Mouse (Mus musculus): Measurements from ENCODE around the gene Ccdc24.

The Ccdc24 gene

GRCm38 (mm10) chr4:117890750-117891149 lies 18.4 kb upstream of the Ccdc24 start:
- no peak for DNase-seq

DNA sequence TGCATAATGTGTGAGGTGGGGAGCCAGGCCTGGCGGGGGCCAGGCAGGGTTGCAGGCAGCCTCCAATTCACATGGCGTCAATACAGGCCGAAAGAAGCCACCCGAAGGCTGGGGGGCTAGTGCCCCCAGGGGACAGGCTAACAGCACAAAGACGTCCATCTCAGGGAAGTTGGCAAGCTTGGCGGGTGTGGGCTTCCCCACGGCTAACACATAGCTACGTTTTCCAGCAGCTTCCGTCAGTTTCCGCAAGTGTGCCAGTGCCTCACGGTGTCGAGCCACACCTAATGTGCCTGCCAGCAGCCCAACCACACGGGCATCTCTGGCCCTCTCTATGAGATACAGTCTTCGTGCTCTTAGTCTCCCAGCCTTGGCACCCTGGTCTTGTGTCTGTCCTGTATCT lies 17.7 kb upstream of the Ccdc24 start:
- no peak for DNase-seq

- DNase-seq: no peak
Observed at GRCm38 (mm10) chr4:117889471-117889870, 17.1 kb upstream of the Ccdc24 start.

DNA sequence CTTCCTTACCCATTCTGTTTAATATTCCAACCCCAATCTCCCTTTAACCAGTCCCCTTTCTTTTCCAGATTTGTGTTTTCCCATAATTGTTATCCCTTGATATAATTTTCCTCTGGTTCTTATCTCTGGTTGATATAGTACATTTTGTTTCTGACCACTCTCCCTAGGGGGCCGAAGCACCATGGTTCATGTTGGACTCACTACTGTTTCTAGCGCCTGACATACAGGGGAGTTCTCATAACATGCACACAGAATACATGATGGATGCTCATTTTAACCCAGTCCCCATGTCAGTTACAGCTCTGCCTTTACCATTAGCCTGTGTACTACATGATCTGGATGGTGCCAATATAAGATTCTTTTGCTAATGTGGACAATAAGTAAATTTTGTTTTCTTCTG lies 15.6 kb upstream of the Ccdc24 start:
- no peak for DNase-seq

- peak; percentile 98 for DNase-seq
Observed at GRCm38 (mm10) chr4:117887133-117887532, 14.8 kb upstream of the Ccdc24 start, which contains the start of gene Atp6v0b. TSS of gene Atp6v0b (minus strand) at chr4:117887333.

- DNase-seq: peak in 1 of 2 experiments; percentile 71
Observed at GRCm38 (mm10) chr4:117886644-117887043, 14.3 kb upstream of the Ccdc24 start.

- no peak for DNase-seq
Observed at GRCm38 (mm10) chr4:117885994-117886393, 13.6 kb upstream of the Ccdc24 start.

DNA sequence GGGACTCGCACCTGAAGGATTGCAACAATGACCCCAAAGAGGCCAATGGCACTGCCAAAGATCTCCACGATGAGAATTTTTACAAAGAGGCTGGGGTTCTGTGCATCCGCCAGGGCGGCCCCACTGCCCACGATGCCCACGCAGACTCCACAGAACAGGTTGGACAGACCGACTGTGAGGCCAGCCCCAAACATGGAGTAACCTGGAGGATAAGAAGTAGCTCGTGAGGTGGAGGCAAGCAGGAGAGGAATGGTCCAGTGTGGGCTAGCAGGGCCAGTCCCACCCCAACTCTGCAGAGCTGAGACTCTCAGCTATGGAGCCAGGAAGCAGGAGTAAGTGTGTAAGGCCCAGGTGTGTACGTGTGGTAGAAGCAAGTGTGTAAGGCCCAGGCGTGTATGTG lies 12.7 kb upstream of the Ccdc24 start:
- no peak for DNase-seq

GRCm38 (mm10) chr4:117884146-117884545 lies 11.8 kb upstream of the Ccdc24 start:
- DNase-seq: no peak

DNA sequence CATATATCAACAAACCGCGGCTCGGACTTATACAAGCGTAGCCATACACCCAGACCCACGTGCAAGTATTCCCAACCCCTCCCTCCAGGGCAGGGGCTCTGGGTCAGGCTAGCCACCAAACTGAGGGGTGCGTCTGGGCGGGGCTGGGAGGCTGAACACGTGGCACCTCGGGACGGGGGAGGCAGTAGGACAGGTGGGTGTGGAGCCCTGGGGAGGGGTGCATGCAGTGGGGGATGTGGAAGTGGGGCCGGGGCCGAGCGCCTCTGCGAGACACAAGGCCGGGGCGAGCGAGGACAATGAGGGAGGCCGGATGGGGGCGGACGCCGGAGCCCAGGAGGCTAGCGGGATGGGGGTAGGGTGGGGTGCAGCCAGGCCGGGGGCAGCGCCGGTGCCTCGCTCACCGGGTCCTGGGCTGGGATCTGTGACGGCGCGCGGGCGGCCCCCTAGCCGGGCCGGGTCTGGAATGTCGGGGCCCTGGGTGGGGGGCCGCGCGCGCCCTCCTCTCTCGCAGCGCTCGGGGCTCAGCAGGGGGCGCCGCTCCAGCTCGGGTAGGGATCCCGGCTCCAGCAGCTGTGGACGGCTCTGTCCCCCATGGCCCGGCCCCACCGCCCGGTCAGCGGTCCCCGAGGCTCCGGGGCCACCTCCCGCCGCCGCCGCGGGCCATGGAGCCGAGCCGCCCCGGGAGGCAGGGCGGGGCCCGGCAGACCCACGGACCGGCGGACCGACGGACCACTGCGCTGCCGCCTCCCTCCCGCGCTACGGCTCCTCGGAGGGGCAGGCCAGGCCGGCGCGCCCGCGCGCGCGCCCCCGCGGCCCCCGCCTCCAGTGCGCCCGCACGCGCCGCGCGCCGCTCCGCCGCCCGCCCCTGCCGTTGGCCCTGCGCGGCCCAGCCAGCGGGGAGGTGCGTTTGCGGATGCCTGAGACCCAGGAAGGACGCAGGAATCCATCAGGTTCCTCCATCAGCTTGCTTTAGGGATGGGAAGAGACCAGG lies 10.6 kb upstream of the Ccdc24 start, which contains the start of gene B4galt2:
TSS of gene B4galt2 (minus strand) at position 787 of the 991 bp plus-strand sequence.
- peak; percentile 78 to 83 for DNase-seq

DNA sequence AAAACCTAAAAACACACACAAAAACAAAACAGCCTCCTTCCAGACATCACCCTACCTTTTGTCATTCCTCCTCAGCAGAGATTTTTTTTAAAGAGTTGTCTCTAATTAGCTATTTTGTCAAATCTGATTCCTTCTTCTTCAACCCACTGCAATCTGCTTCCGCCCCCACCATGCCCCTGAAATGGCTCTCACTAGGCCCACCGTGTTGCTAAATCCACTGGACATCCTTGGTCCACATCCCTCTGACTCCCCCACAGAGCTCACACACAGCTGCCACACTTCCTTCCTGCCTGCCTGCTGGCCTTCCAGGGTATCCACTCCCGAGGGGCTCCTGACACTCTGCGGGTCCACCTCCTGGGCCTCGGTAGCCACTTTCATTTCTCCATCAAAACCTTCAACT lies 6.3 kb upstream of the Ccdc24 start:
- DNase-seq: no peak

- DNase-seq: no peak
Observed at GRCm38 (mm10) chr4:117878301-117878700, 5.9 kb upstream of the Ccdc24 start.

DNA sequence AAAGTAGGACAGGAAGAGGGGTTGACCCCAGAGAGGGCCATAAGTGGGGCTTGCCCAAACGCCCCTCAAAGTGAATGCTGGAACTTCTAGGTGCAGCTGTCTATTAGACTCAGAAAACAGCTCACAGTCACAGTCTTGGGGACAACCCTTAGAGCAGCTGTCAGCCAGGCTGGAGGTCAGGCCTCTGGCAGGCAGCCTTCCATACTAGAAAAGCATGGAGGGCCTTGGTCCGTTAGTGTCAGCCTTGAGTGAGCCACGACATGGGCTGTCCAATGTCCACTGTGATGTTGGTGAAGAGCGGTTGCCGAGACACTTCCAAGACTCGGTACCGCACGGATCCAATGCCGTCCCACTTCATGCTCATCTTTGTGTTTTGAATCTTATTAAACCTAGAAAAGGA lies 1.3 kb upstream of the Ccdc24 start:
- DNase-seq: no peak

GRCm38 (mm10) chr4:117871787-117872186 lies 570 bp downstream of the Ccdc24 start:
- DNase-seq: no peak

DNA sequence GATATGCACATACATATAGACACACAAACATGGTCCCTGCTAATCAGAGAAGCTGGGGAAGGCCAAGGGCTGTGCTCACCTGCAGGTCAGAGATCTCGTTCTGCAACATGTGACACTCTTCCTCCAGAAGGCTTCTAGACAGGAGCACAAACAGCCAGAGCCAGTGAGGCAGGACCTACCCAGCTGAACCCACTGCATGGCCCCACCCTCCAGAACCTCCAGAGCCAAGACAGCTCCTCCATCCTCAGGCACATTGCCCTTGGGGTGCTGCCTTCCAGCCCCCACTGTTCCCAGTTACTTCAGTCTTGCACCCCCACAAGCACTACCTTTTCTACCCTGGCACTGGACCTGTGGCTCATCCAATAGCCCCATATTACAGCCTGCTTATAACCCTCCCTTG lies 1.9 kb downstream of the Ccdc24 start:
- DNase-seq: no peak

DNA sequence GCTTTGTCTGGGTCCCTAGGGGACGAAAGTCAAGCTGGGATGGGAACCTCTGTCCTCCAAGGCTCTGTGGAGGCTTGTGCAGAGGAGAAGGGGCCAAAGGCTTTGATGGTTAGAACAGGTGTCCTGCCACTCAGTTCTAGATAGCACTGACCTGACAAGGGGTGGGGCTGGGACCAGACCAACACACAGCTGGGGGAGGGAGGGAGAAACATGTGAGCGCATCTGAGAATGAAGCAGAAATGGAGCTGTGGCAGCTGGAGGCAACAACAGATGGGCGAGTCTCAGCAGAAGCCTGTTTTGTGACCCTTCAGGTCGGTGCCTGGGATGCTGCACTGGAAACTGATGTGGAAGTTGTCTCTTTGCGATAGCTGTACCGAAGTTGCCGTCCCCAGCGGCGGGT lies 3.0 kb downstream of the Ccdc24 start:
- DNase-seq: no peak

DNA sequence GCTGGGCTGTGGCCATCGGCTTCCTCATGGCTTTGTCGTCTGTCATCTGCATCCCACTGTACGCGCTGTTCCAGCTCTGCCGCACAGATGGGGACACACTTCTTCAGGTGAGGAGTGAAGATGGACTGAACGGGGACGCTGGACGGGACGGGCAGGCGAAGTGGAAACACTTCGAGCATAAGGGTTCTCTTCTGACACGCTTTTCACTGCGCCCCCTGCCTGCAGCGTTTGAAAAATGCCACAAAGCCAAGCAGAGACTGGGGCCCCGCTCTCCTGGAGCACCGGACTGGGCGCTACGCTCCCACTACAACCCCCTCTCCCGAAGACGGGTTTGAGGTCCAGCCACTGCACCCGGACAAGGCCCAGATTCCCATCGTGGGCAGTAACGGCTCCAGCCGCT lies 4.5 kb downstream of the Ccdc24 start:
- peak; percentile 83 to 85 for DNase-seq

DNA sequence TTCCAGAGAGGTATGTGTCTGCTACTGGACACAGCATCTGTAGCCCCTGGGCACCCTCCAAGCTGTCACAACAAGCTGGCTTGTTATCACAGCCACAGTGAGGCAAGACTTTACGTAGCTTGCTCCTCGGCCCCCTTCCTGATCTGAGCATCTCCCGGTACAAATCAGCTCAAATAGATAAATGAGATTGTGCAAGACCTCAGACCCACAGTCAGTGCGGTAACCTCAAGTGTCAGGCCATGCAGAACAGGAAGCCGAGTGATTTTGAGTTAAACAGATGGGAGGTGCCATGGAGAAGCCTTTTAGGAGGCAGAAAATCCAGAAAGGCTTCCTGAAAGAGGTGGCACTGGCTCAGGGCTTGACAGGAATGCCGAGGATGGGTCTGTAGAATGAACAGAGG lies 5.4 kb downstream of the Ccdc24 start:
- no peak for DNase-seq

DNA sequence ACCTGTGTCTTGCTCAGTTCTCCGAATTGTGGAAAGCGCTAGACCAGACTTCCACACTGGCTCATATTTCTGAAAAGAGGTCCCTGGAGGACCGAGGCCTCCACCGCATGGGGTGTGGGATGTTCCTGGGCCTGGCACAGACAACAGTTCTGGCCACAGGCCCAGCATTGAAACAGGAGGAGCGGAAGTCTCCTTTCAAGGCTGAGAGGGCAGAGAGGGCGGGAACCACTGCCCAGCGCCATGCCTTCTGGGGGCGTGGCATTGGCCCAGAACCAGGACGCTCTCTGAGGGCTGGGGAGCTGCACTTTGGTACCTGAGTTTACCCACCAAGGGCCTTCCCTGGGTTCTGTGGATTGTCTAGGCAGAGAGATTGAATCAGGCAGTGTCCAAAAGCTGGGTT lies 6.3 kb downstream of the Ccdc24 start:
- peak; percentile 63 to 74 for DNase-seq

DNA sequence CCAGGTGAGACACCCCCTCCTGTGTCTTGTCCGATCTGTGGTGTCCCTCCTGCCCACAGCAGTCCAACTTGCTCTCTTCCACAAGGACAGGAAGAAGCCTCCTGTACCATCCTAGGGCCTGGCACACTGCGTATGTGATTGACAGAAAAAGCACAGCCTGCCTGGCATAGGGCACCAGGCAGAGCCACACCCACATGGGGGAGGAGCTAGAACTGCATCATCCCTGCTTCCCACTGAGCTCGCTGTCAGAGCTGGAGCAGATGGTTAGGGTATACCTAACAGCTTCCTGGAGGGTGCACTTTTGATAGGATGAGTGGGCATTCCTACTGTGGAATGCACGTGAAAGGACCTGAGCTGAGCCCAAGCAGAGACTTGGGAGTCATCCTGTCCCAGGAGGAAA lies 9.5 kb downstream of the Ccdc24 start:
- peak; percentile 62 to 69 for DNase-seq

- no peak for DNase-seq
Observed at GRCm38 (mm10) chr4:117860570-117860969, 11.8 kb downstream of the Ccdc24 start.

GRCm38 (mm10) chr4:117858794-117859193 lies 13.6 kb downstream of the Ccdc24 start:
- peak; percentile 82 to 88 for DNase-seq

GRCm38 (mm10) chr4:117855146-117855545 lies 17.2 kb downstream of the Ccdc24 start:
- peak; percentile 65 to 69 for DNase-seq

DNA sequence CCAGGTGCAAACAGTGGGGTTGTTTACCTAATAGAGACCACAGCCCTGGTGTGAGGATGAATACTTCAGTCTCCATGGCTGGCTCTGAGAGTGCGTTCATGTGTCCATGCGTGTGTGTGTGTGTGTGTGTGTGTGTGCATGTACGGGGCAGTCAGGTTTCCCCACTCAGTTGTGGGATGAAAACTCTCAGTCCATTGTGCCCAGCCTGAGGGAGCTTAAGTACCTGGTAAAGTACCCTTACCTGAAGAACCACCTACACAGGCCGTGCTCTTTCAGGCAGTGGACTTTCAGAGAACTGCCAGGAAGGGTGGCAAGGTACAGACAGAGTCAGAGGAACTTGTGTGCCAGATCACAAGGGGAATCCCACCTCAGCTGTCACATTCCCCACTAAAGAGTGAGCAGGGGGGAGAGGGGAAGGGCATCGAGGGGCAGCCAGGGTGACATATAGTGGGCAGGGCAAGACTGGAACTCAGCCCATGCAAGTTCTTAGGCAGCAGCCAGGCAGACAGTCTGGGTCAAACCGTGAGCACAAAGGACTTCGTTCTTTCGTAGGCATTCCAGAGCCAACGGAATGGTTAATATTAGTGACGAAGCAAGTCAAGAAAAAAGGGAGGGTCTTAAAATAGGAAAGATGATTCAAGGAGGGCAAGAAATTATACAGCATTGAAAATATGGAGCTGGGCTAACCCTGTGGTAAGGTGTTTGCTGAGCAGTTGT lies 20.0 kb downstream of the Ccdc24 start:
- no peak for DNase-seq

Measured in cerebellum, postnatal 10 days (tissue).